ENCODE assay signal across 22 mouse cellular contexts in genomic region chr4:101220946-101221345, GRCm38 (mm10). TPM values are rescaled to one million over a fixed set of nuclear protein-coding genes. Genes with fewer than 3 reads are reported as not detected.
DNase-seq lines count a peak whose midpoint lies in the region; ATAC-seq and TF ChIP-seq lines count a peak whose summit lies in the region.
"Had no signal": no experiment of that assay in that cellular context is flagged by ENCODE, and none has a peak within 500 bp of the region (broad histone marks: within the 10 kb centered on the region; RNA-seq: fewer than 3 reads in every experiment).

No protein-coding gene starts in this region.

- H3K9ac ChIP-seq in kidney, embryonic 16.5 days (replicated peaks; ENCODE audit: low read length): no peak overlapping the region
- no peak overlapping the region for H3K9ac ChIP-seq in lung, embryonic 15.5 days
- H3K9ac ChIP-seq: embryonic facial prominence, embryonic 13.5 days; forebrain, embryonic 15.5 days; hindbrain, embryonic 13.5 days; liver, embryonic 13.5 days had no signal

- DNase-seq in gastrocnemius, adult 2 months: no peak
- DNase-seq in gastrocnemius, postnatal 36 days: no peak
- DNase-seq in kidney, postnatal 36 days: no peak
- DNase-seq in lung, postnatal 25 days (ENCODE audit: low spot score): no peak
- DNase-seq in spleen, adult 18-20 months: no peak
- DNase-seq: adrenal gland, adult 8-10 months; cerebellum, adult 2 months; cerebellum, postnatal 25 days; gastrocnemius, postnatal 25 days; heart, postnatal 14 days; kidney, adult 11 months; kidney, postnatal 14 days; liver, embryonic 13.5 days; lung, postnatal 36 days; midbrain, embryonic 14.5 days had no signal

- WGBS in kidney, embryonic 16.5 days: 65% methylated on average over 2 of the region's 2 CpGs
- WGBS in lung, embryonic 15.5 days: 36% methylated on average over 2 of the region's 2 CpGs

- no peaks in the 10 kb centered on the region for H3K27me3 ChIP-seq in kidney, embryonic 16.5 days (ENCODE audit: insufficient read depth, low read length)
- H3K27me3 ChIP-seq in lung, embryonic 15.5 days: no peaks in the 10 kb centered on the region
- H3K27me3 ChIP-seq: embryonic facial prominence, embryonic 13.5 days; forebrain, embryonic 15.5 days; hindbrain, embryonic 13.5 days; liver, embryonic 13.5 days had no signal

- no peak for TF ChIP-seq CTCF in gastrocnemius, adult 2 months (IDR thresholded peaks at IDR 0.05)

- H3K4me2 ChIP-seq in kidney, embryonic 16.5 days (replicated peaks; ENCODE audit: low read depth, low read length): no peak overlapping the region
- no peak overlapping the region for H3K4me2 ChIP-seq in lung, embryonic 15.5 days
- H3K4me2 ChIP-seq: embryonic facial prominence, embryonic 13.5 days; forebrain, embryonic 15.5 days; hindbrain, embryonic 13.5 days; liver, embryonic 13.5 days had no signal

- H3K9me3 ChIP-seq in kidney, embryonic 16.5 days (ENCODE audit: low read length): no peaks in the 10 kb centered on the region
- H3K9me3 ChIP-seq in lung, embryonic 15.5 days: no peaks in the 10 kb centered on the region
- H3K9me3 ChIP-seq: embryonic facial prominence, embryonic 13.5 days; forebrain, embryonic 15.5 days; hindbrain, embryonic 13.5 days; liver, embryonic 13.5 days had no signal

- H3K36me3 ChIP-seq in kidney, embryonic 16.5 days (ENCODE audit: insufficient read depth, low read length): no peaks in the 10 kb centered on the region
- no peaks in the 10 kb centered on the region for H3K36me3 ChIP-seq in lung, embryonic 15.5 days
- H3K36me3 ChIP-seq: embryonic facial prominence, embryonic 13.5 days; forebrain, embryonic 15.5 days; hindbrain, embryonic 13.5 days; liver, embryonic 13.5 days had no signal

- intact Hi-C loops in gastrocnemius, adult 2 months (cut with DNase I): no loop called here
- intact Hi-C loops in gastrocnemius, postnatal 36 days (cut with DNase I): no loop called here

- no peak overlapping the region for H3K4me3 ChIP-seq in gastrocnemius, adult 2 months
- H3K4me3 ChIP-seq in kidney, embryonic 16.5 days (ENCODE audit: low read length): no peak overlapping the region
- H3K4me3 ChIP-seq in lung, embryonic 15.5 days: no peak overlapping the region
- no peak overlapping the region for H3K4me3 ChIP-seq in brown adipose tissue, adult 24 weeks (ENCODE audit: insufficient read depth, low read depth, low read length)
- H3K4me3 ChIP-seq: embryonic facial prominence, embryonic 13.5 days; forebrain, embryonic 15.5 days; hindbrain, embryonic 13.5 days; liver, embryonic 13.5 days had no signal

- H3K4me1 ChIP-seq in kidney, embryonic 16.5 days (ENCODE audit: insufficient read depth, low read length): peaks cover 40% of the 10 kb centered on the region
- H3K4me1 ChIP-seq in lung, embryonic 15.5 days: peaks cover 28% of the 10 kb centered on the region
- peaks cover 33% of the 10 kb centered on the region for H3K4me1 ChIP-seq in brown adipose tissue, adult 24 weeks (ENCODE audit: control insufficient read depth, insufficient read depth, insufficient read length, low read length)
- H3K4me1 ChIP-seq: forebrain, embryonic 15.5 days; hindbrain, embryonic 13.5 days had no signal

- H3K27ac ChIP-seq in gastrocnemius, adult 2 months: peak overlapping the region; percentile 64
- H3K27ac ChIP-seq in kidney, embryonic 16.5 days (ENCODE audit: low read length): no peak overlapping the region
- H3K27ac ChIP-seq in lung, embryonic 15.5 days: no peak overlapping the region; the same call in 1 of the 2 replicates
- peak overlapping the region; percentile 82; the same call in 1 of the 2 replicates for H3K27ac ChIP-seq in brown adipose tissue, adult 24 weeks (replicated peaks; ENCODE audit: low read depth, low read length)
- H3K27ac ChIP-seq: embryonic facial prominence, embryonic 13.5 days; forebrain, embryonic 15.5 days; hindbrain, embryonic 13.5 days had no signal

- ATAC-seq in kidney, embryonic 16.5 days (ENCODE audit: low FRiP score, low TSS enrichment): peak; percentile 66; the same call in 1 of the 2 replicates
- 0 out of 2 replicates have a peak, but pooled peaks have one; percentile 55 for ATAC-seq in lung, embryonic 15.5 days (ENCODE audit: borderline replicate concordance, extremely low read depth, low FRiP score, low TSS enrichment)
- ATAC-seq: activated CD4-positive, CD25-positive, alpha-beta regulatory T cell, adult 4 months; forebrain, embryonic 15.5 days had no signal

RNA-seq across cellular contexts. Expression of gene Jak1, which starts 44.1 kb away (rescaled TPM):
- total RNA-seq in gastrocnemius, adult 2 months (2021): 100 to 1,000 TPM in 1 of 2 experiments, 10 to 100 TPM in 1; 89.9 to 134 TPM
- 100 to 1,000 TPM; 100 to 109 TPM for total RNA-seq in gastrocnemius, postnatal 36 days (2021)
- polyA plus RNA-seq in kidney, embryonic 16.5 days (2015; fragmentation: Nextera tagmentation; extraction: Ambion mirVana): 104 TPM in 2 replicates
- 75.1 and 84.6 TPM in 2 replicates for polyA plus RNA-seq in lung, embryonic 15.5 days (2015; fragmentation: Nextera tagmentation; extraction: Ambion mirVana)
- polyA plus RNA-seq in brown adipose tissue, adult 24 weeks (2012; ENCODE audit: insufficient read depth, insufficient read length, missing spikeins): 45.5 and 51.7 TPM in 2 replicates

Comparison
In these comparisons a context has a peak if more than half of its experiments do, and no peak if none do; other contexts are left out.
1. H3K27ac ChIP-seq: peak in gastrocnemius, adult 2 months (single experiment) and brown adipose tissue, adult 24 weeks (single experiment); none in kidney, embryonic 16.5 days (single experiment) and lung, embryonic 15.5 days (single experiment).